Mouse (Mus musculus) heart, embryonic 16.5 days (tissue): ENCODE measurements around the gene Gm3373. TPM values are rescaled to one million over a fixed set of nuclear protein-coding genes. Genes with fewer than 3 reads are reported as not detected.
"Not testable (repeated sequence)": the region's sequence is repeated elsewhere in the genome, so short reads cannot be mapped to it uniquely, and the experiment has no call there.

Experiments
- ATAC-seq: fragments of 200-750 bp; cut with Nextera tagmentation; replicated peaks from 2 replicates; pipeline ENCODE4 v1.8.0; 2017; ENCODE audit warnings: moderate number of reproducible peaks; ENCODE audit not compliant: insufficient read depth, low FRiP score; ENCODE audit errors: extremely low read depth
- H3K27ac ChIP-seq: fragments of 300-500 bp; sonication (generic); 2 replicates; pipeline ENCODE4 v1.5.1; 2014; ENCODE audit warnings: mild to moderate bottlenecking, low read length, control low read depth, moderate library complexity
- H3K27me3 ChIP-seq: fragments of 300-500 bp; sonication (generic); 2 replicates; pipeline ENCODE4 v1.6.1; 2014; ENCODE audit warnings: low read length, mixed read lengths; ENCODE audit not compliant: control insufficient read depth, insufficient read depth
- H3K36me3 ChIP-seq: fragments of 300-500 bp; sonication (generic); 2 replicates; pipeline ENCODE4 v1.6.1; 2014; ENCODE audit not compliant: control insufficient read depth, insufficient read depth
- H3K4me1 ChIP-seq: fragments of 300-500 bp; sonication (generic); 2 replicates; pipeline ENCODE4 v1.6.1; 2014; ENCODE audit warnings: low read length, mixed read lengths; ENCODE audit not compliant: control insufficient read depth, insufficient read depth
- H3K4me2 ChIP-seq: fragments of 300-500 bp; sonication (generic); 2 replicates; pipeline ENCODE4 v1.6.1; 2014; ENCODE audit warnings: low read depth, mild to moderate bottlenecking, control low read depth, low read length
- H3K4me3 ChIP-seq: fragments of 300-500 bp; sonication (generic); 2 replicates; pipeline ENCODE4 v1.5.1; 2014; ENCODE audit warnings: mild to moderate bottlenecking, control low read depth, low read length
- H3K9ac ChIP-seq: fragments of 300-500 bp; sonication (generic); 2 replicates; pipeline ENCODE4 v1.6.1; 2014; ENCODE audit warnings: low read length, control low read depth
- H3K9me3 ChIP-seq: fragments of 300-500 bp; sonication (generic); replicated peaks from 2 replicates; pipeline ENCODE4 v1.6.1; 2016; ENCODE audit warnings: low read length; ENCODE audit not compliant: control insufficient read depth
- WGBS: fragments of 180-500 bp; shearing (Covaris S2); extraction: QIAGEN DNeasy Blood & Tissue Kit; methylation state at CpG from one replicate; pipeline ENCODE4 v1.1.7; 2014; 5-methylcytosine and 5-hydroxymethylcytosine counted together
- polyA plus RNA-seq: library from polyadenylated mRNA; unstranded; fragments of >200 nt; fragmentation: Nextera tagmentation; extraction: Ambion mirVana; gene quantifications from 2 replicates; pipeline ENCODE4 v1.2.1, GENCODE M21; 2015

The Gm3373 gene
- 0.07 TPM in 1 of 2 replicates, not detected in the other for polyA plus RNA-seq

DNA sequence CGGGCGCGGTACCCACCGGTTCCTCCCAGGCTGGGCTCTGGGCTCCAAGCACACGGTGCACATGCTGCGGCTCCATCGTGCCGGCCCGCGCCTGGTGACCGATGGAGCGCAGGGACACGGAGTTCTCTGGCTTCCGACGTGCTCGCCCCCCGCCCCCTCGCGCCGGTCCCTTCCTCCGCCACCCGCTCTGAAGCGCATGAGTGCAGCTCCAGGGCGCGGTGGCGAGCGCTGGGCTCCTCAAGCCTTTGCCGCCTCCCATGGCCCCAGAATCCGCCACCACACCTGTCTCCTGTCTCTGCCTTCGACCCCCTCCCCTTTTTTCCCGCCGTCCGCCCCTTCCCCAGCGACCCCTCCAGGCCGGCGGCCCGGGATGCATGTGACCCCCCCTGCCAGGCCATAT lies at the start of gene Gm3373:
TSS of gene Gm3373 (minus strand) at position 101 of the 400 bp plus-strand sequence.
- H3K4me3 ChIP-seq, H3K9ac ChIP-seq, ATAC-seq, H3K27me3 ChIP-seq, H3K36me3 ChIP-seq, H3K27ac ChIP-seq, H3K9me3 ChIP-seq, H3K4me2 ChIP-seq, H3K4me1 ChIP-seq: not testable (repeated sequence)
- no CpG with 5 or more reads among the region's 37 CpGs for WGBS

DNA sequence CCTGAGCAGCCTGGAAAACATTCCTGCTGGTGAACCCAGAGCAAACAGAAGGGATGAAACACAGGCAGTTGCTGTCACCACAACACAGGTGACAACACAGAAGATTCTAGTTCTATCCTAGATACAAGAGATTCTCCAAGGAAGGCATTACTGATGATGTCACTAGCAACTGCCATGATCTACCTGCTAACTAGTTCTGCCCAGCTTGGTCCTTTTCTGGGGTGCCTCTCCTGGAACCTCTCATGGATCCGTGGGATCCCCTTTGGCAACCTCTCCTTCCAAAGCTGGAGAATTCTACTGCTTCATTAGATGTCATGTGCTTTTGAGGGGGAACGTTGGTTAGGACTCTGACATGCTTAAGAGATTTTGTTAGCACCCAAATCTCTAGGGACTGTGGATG lies 54.0 kb downstream of the Gm3373 start, which contains the start of gene Gm9603:
TSS of gene Gm9603 (minus strand) at position 101 of the 400 bp plus-strand sequence.
- ATAC-seq, H3K4me3 ChIP-seq, H3K27me3 ChIP-seq, H3K4me1 ChIP-seq, H3K27ac ChIP-seq, H3K36me3 ChIP-seq, H3K9me3 ChIP-seq, H3K9ac ChIP-seq, H3K4me2 ChIP-seq: not testable (repeated sequence)
- no CpG with 5 or more reads among the region's 2 CpGs for WGBS

Other genes with a start within 250 kb of the Gm3373 start
- 0.11 and 0.75 TPM in 2 replicates for gene Gm3488, start 239.9 kb downstream of the Gm3373 start, polyA plus RNA-seq
- 0.17 TPM in 1 of 2 replicates, not detected in the other for gene Gm3532, start 203.1 kb downstream of the Gm3373 start, polyA plus RNA-seq
- not detected in 2 replicates for gene Gm8265, start 108.5 kb downstream of the Gm3373 start, polyA plus RNA-seq
- not detected in 2 replicates for gene Gm9603, start 54.1 kb downstream of the Gm3373 start, polyA plus RNA-seq
- gene Gm3383, start 66.4 kb upstream of the Gm3373 start, polyA plus RNA-seq: 0.27 and 0.64 TPM in 2 replicates
- gene Gm3424, start 88.8 kb upstream of the Gm3373 start, polyA plus RNA-seq: not detected in 2 replicates
- 0.09 and 0.10 TPM in 2 replicates for gene Gm8237, start 138.8 kb upstream of the Gm3373 start, polyA plus RNA-seq
- 0.21 and 0.30 TPM in 2 replicates for gene Gm3248, start 220.2 kb upstream of the Gm3373 start, polyA plus RNA-seq
- not detected in 2 replicates for gene Gm3453, start 237.6 kb upstream of the Gm3373 start, polyA plus RNA-seq